Mouse (Mus musculus) intestine, embryonic 14.5 days (tissue): ENCODE results near the gene Ramac. TPM values are rescaled to one million over a fixed set of nuclear protein-coding genes. Genes with fewer than 3 reads are reported as not detected.

Source experiments
- polyA plus RNA-seq: library from polyadenylated mRNA; unstranded; fragments of >200 nt; fragmentation: Nextera tagmentation; extraction: Ambion mirVana; gene quantifications from 2 replicates; pipeline ENCODE4 v1.2.1, GENCODE M21; 2014

Ramac gene
- polyA plus RNA-seq, 1 experiment from 2014 or later, result 125 TPM

Other genes starting within 250 kb of the Ramac start
- gene Fsd2, start 196.0 kb upstream of the Ramac start, polyA plus RNA-seq, result 0.07 TPM in 1 of 2 replicates, not detected in the other
- 6.0 and 7.3 TPM in 2 replicates for gene Whamm, start 191.7 kb upstream of the Ramac start, polyA plus RNA-seq
- gene Homer2, start 55.4 kb upstream of the Ramac start, polyA plus RNA-seq, result 21.7 and 33.8 TPM in 2 replicates
- 48.1 and 50.4 TPM in 2 replicates for gene 3110040N11Rik, start 26.6 kb downstream of the Ramac start, polyA plus RNA-seq
- gene Btbd1, start 66.5 kb downstream of the Ramac start, polyA plus RNA-seq, result 76.5 and 78.3 TPM in 2 replicates
- not detected in 2 replicates for gene Gm10160, start 92.9 kb downstream of the Ramac start, polyA plus RNA-seq
- 19.8 and 20.1 TPM in 2 replicates for gene Tm6sf1, start 96.1 kb downstream of the Ramac start, polyA plus RNA-seq
- 17.5 and 19.1 TPM in 2 replicates for gene Hdgfl3, start 171.5 kb downstream of the Ramac start, polyA plus RNA-seq
- 6.2 and 7.2 TPM in 2 replicates for gene Bnc1, start 229.4 kb downstream of the Ramac start, polyA plus RNA-seq